Mouse (Mus musculus) hindbrain, embryonic 14.5 days (tissue): ENCODE data around the gene Prex1. TPM values are rescaled to one million over a fixed set of nuclear protein-coding genes. Genes with fewer than 3 reads are reported as not detected.

Experiments used
- ATAC-seq: fragments of 200-750 bp; cut with Nextera tagmentation; 2 replicates; pipeline ENCODE4 v1.8.0; 2017; ENCODE audit warnings: moderate number of reproducible peaks, mild to moderate bottlenecking, moderate TSS enrichment, moderate library complexity; ENCODE audit not compliant: low FRiP score
- DNase-seq: peaks from one replicate; pipeline ENCODE4 v3.0.0-alpha.2; 2015; ENCODE audit warnings: low spot score
- H3K27ac ChIP-seq: fragments of 300-500 bp; sonication (generic); 2 replicates; pipeline ENCODE4 v1.5.1; 2014; ENCODE audit warnings: mild to moderate bottlenecking, moderate library complexity
- H3K27me3 ChIP-seq: fragments of 300-500 bp; sonication (generic); 2 replicates; pipeline ENCODE4 v1.6.1; 2014; ENCODE audit warnings: mild to moderate bottlenecking, low read length, mixed read lengths; ENCODE audit not compliant: control insufficient read depth, insufficient read depth
- H3K36me3 ChIP-seq: fragments of 300-500 bp; sonication (generic); replicated peaks from 2 replicates; pipeline ENCODE4 v1.6.1; 2014; ENCODE audit not compliant: control insufficient read depth, insufficient read depth
- H3K4me1 ChIP-seq: fragments of 300-500 bp; sonication (generic); replicated peaks from 2 replicates; pipeline ENCODE4 v1.6.1; 2014; ENCODE audit warnings: antibody characterized with exemption, low read length, mixed read lengths; ENCODE audit not compliant: control insufficient read depth, insufficient read depth
- H3K4me2 ChIP-seq: fragments of 300-500 bp; sonication (generic); replicated peaks from 2 replicates; pipeline ENCODE4 v1.6.1; 2014; ENCODE audit warnings: mild to moderate bottlenecking, moderate library complexity
- H3K4me3 ChIP-seq: fragments of 300-500 bp; sonication (generic); replicated peaks from 2 replicates; pipeline ENCODE4 v1.5.1; 2014; ENCODE audit warnings: mild to moderate bottlenecking, low read length
- H3K9ac ChIP-seq: fragments of 300-500 bp; sonication (generic); 2 replicates; pipeline ENCODE4 v1.6.1; 2014
- H3K9me3 ChIP-seq: fragments of 300-500 bp; sonication (generic); 2 replicates; pipeline ENCODE4 v1.6.1; 2016; ENCODE audit warnings: low read length; ENCODE audit not compliant: control insufficient read depth
- WGBS: fragments of 180-500 bp; shearing (Covaris S2); extraction: QIAGEN DNeasy Blood & Tissue Kit; methylation state at CpG from one replicate; pipeline ENCODE4 v1.1.7; 2014; 5-methylcytosine and 5-hydroxymethylcytosine counted together
- polyA plus RNA-seq: library from polyadenylated mRNA; unstranded; fragments of >200 nt; fragmentation: Nextera tagmentation; extraction: Ambion mirVana; gene quantifications from 2 replicates; pipeline ENCODE4 v1.2.1, GENCODE M21; 2014

Gene Prex1
- polyA plus RNA-seq, 1 experiment from 2014 or later: 27.3 TPM

- Histone ChIP-seq H3K9ac (no peak overlapping the region), H3K4me3 (no peak overlapping the region), H3K36me3 (peaks cover 6% of the 10 kb centered on the region; the same call in 1 of the 2 replicates), H3K4me1 (peaks cover 22% of the 10 kb centered on the region), H3K9me3 (no peaks in the 10 kb centered on the region), H3K4me2 (no peak overlapping the region), H3K27me3 (no peaks in the 10 kb centered on the region), H3K27ac (no peak overlapping the region)
- 93% methylated on average over 5 of the region's 5 CpGs for WGBS
- ATAC-seq: no peak
- no peak for DNase-seq
Measured at GRCm38 (mm10) chr2:166619270-166619669, 94.4 kb downstream of the Prex1 start.

GRCm38 (mm10) chr2:166617706-166618105, 95.9 kb downstream of the Prex1 start:
- Histone ChIP-seq H3K9me3 (no peaks in the 10 kb centered on the region), H3K36me3 (peaks cover 9% of the 10 kb centered on the region; the same call in 1 of the 2 replicates), H3K27ac (no peak overlapping the region), H3K4me2 (no peak overlapping the region), H3K9ac (no peak overlapping the region), H3K27me3 (no peaks in the 10 kb centered on the region), H3K4me1 (peaks cover 11% of the 10 kb centered on the region; the same call in 1 of the 2 replicates), H3K4me3 (no peak overlapping the region)
- WGBS: 91% methylated on average over 5 of the region's 5 CpGs
- DNase-seq: no peak
- no peak for ATAC-seq

GRCm38 (mm10) chr2:166615338-166616075, 98.1 kb downstream of the Prex1 start:
- ATAC-seq (no peak), DNase-seq (no peak)
- Histone ChIP-seq H3K36me3 (peaks cover 10% of the 10 kb centered on the region; the same call in 1 of the 2 replicates), H3K27me3 (no peaks in the 10 kb centered on the region), H3K9ac (no peak overlapping the region), H3K4me3 (no peak overlapping the region), H3K4me2 (no peak overlapping the region), H3K4me1 (peaks cover 1% of the 10 kb centered on the region; the same call in 1 of the 2 replicates), H3K9me3 (no peaks in the 10 kb centered on the region), H3K27ac (no peak overlapping the region)
- WGBS: 91% methylated on average over 2 of the region's 2 CpGs

GRCm38 (mm10) chr2:166610271-166610670, 103.4 kb downstream of the Prex1 start:
- ATAC-seq (no peak), DNase-seq (no peak)
- Histone ChIP-seq H3K27me3 (no peaks in the 10 kb centered on the region), H3K4me1 (no peaks in the 10 kb centered on the region), H3K9ac (no peak overlapping the region), H3K4me2 (no peak overlapping the region), H3K9me3 (no peaks in the 10 kb centered on the region), H3K4me3 (no peak overlapping the region), H3K27ac (no peak overlapping the region), H3K36me3 (0 out of 2 replicates have a peak, but pooled peaks cover 4% of the 10 kb centered on the region)
- 88% methylated on average over 5 of the region's 5 CpGs for WGBS

- no peak for DNase-seq
Measured at GRCm38 (mm10) chr2:166608509-166608908, 105.1 kb downstream of the Prex1 start.

GRCm38 (mm10) chr2:166606481-166607245, 107.0 kb downstream of the Prex1 start:
- H3K27ac ChIP-seq: no peak overlapping the region
- H3K4me2 ChIP-seq: no peak overlapping the region
- H3K27me3 ChIP-seq: no peaks in the 10 kb centered on the region
- 83% methylated on average over 17 of the region's 17 CpGs for WGBS
- DNase-seq: no peak
- ATAC-seq: no peak
- no peaks in the 10 kb centered on the region for H3K9me3 ChIP-seq
- no peak overlapping the region for H3K4me3 ChIP-seq
- no peak overlapping the region for H3K9ac ChIP-seq
- no peaks in the 10 kb centered on the region for H3K4me1 ChIP-seq
- H3K36me3 ChIP-seq: peaks cover under 1% of the 10 kb centered on the region; the same call in 1 of the 2 replicates

More at GRCm38 (mm10) chr2:166608509-166608908, 105.1 kb downstream of the Prex1 start:
- ATAC-seq: no peak
- H3K9ac ChIP-seq: no peak overlapping the region
- 54% methylated on average over 8 of the region's 8 CpGs for WGBS
- no peaks in the 10 kb centered on the region for H3K27me3 ChIP-seq
- H3K4me1 ChIP-seq: no peaks in the 10 kb centered on the region
- no peak overlapping the region for H3K4me3 ChIP-seq
- H3K36me3 ChIP-seq: 0 out of 2 replicates have a peak, but pooled peaks cover 4% of the 10 kb centered on the region
- H3K27ac ChIP-seq: no peak overlapping the region
- no peaks in the 10 kb centered on the region for H3K9me3 ChIP-seq
- H3K4me2 ChIP-seq: no peak overlapping the region

- WGBS: 70% methylated on average over 6 of the region's 6 CpGs
- H3K4me1 ChIP-seq: no peaks in the 10 kb centered on the region
- no peak overlapping the region for H3K4me3 ChIP-seq
- H3K9me3 ChIP-seq: no peaks in the 10 kb centered on the region
- DNase-seq: no peak
- H3K27ac ChIP-seq: no peak overlapping the region
- ATAC-seq: no peak
- no peaks in the 10 kb centered on the region for H3K27me3 ChIP-seq
- peaks cover 7% of the 10 kb centered on the region for H3K36me3 ChIP-seq
- H3K9ac ChIP-seq: no peak overlapping the region
- no peak overlapping the region for H3K4me2 ChIP-seq
Measured at GRCm38 (mm10) chr2:166606053-166606452, 107.6 kb downstream of the Prex1 start.

- H3K27me3 ChIP-seq: no peaks in the 10 kb centered on the region
- H3K4me2 ChIP-seq: no peak overlapping the region
- no peak for ATAC-seq
- DNase-seq: no peak
- H3K27ac ChIP-seq: no peak overlapping the region
- peaks cover 8% of the 10 kb centered on the region for H3K36me3 ChIP-seq
- no peak overlapping the region for H3K9ac ChIP-seq
- 81% methylated on average over 12 of the region's 12 CpGs for WGBS
- H3K4me3 ChIP-seq: no peak overlapping the region
- H3K9me3 ChIP-seq: no peaks in the 10 kb centered on the region
- H3K4me1 ChIP-seq: no peaks in the 10 kb centered on the region
Measured at GRCm38 (mm10) chr2:166605164-166605831, 108.3 kb downstream of the Prex1 start.

- WGBS: 96% methylated on average over 3 of the region's 3 CpGs
- Histone ChIP-seq H3K36me3 (peaks cover 8% of the 10 kb centered on the region), H3K27me3 (no peaks in the 10 kb centered on the region), H3K4me2 (no peak overlapping the region), H3K4me3 (no peak overlapping the region), H3K9ac (no peak overlapping the region), H3K27ac (no peak overlapping the region), H3K4me1 (no peaks in the 10 kb centered on the region), H3K9me3 (no peaks in the 10 kb centered on the region)
- ATAC-seq (no peak), DNase-seq (no peak)
Measured at GRCm38 (mm10) chr2:166602948-166603347, 110.7 kb downstream of the Prex1 start.
